Mouse (Mus musculus): ENCODE data around the gene Chpt1.

Gene Chpt1

DNA sequence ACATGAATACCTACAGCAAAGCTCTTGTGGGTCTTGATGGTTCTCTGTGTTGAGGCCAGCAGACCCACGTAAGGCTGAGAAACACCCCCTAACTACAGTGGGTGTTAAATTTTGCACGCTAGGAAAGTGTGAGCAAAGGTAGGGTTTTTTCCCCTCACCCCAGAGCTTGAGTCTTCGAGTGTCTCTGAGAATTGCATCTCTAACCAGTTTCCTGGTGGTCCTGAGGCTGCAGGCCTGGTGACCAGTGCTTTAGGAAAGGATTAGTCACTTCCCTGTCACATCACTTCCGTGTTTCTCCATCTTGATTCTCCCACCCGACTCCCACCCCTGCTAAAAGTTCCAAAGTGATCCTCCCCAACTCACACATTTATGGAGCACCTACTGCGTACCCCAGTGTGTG, 99.7 kb downstream of the Chpt1 start:
- no peak for DNase-seq

DNA sequence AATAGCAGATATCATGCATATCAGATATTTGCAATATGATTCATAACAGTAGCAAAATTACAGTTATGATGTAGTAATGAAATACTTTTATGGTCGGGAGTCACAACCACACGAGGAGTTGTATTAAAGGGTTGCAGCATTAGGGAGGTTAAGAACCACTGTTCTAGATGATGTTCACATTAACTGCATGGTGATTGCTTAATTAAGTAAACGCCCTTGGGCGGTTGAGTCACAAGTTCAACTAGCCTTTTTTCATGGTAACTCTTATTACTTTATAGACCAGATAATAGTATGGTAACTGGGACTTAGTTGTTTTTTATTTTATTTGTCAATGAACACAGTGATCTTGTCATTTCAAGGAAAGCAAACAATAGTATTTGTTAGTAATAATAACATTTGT, 100.9 kb downstream of the Chpt1 start:
- no peak for DNase-seq
